Comparison of ENCODE assay signal across 9 mouse cellular contexts in the genomic region with DNA sequence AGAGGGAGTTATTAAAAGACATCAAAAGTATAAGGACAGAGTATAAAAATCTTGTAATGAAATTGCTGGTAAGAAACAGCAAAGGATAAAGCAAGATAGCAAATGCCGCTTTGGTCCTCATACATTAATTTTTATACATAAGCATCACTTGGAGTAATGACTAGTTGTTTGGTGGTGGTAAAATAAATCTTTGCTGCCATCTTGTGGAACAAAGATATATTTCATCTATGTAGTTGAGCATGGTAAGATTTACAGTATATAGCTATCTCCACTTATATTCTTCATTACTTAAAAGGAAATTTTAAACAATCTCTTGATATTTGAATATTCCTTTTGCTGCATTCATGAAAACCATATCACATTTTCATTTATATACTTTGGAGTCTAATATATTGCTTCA. TPM values are rescaled to one million over a fixed set of nuclear protein-coding genes. Genes with fewer than 3 reads are reported as not detected.
DNase-seq lines count a peak whose midpoint lies in the region; ATAC-seq and TF ChIP-seq lines count a peak whose summit lies in the region.
"Had no signal": no experiment of that assay in that cellular context is flagged by ENCODE, and none has a peak within 500 bp of the region (broad histone marks: within the 10 kb centered on the region; RNA-seq: fewer than 3 reads in every experiment).

No protein-coding gene starts in this region.

- no peak overlapping the region for H3K27ac ChIP-seq in intestine, postnatal 0 days (ENCODE audit: low read depth, low read length)
- H3K27ac ChIP-seq in intestine, embryonic 16.5 days (ENCODE audit: low read length): no peak overlapping the region
- no peak overlapping the region for H3K27ac ChIP-seq in ES-E14 (ENCODE audit: insufficient read depth, low read depth, low read length, poor library complexity, severe bottlenecking)
- H3K27ac ChIP-seq in embryonic facial prominence, embryonic 14.5 days (replicated peaks; ENCODE audit: low read depth, low read length): no peak overlapping the region
- no peak overlapping the region for H3K27ac ChIP-seq in midbrain, embryonic 14.5 days (replicated peaks; ENCODE audit: low read depth, low read length)

- ATAC-seq in intestine, postnatal 0 days: no peak
- ATAC-seq in intestine, embryonic 16.5 days: no peak
- ATAC-seq in embryonic facial prominence, embryonic 14.5 days (ENCODE audit: low read depth): no peak
- ATAC-seq in midbrain, embryonic 14.5 days (ENCODE audit: low FRiP score, low TSS enrichment): no peak; the same call in 1 of the 2 replicates

- no peaks in the 10 kb centered on the region for H3K27me3 ChIP-seq in intestine, postnatal 0 days (replicated peaks; ENCODE audit: control insufficient read depth, insufficient read depth, low read length)
- no peaks in the 10 kb centered on the region for H3K27me3 ChIP-seq in intestine, embryonic 16.5 days (replicated peaks; ENCODE audit: control insufficient read depth, insufficient read depth, low read length)
- no peaks in the 10 kb centered on the region for H3K27me3 ChIP-seq in embryonic facial prominence, embryonic 14.5 days (replicated peaks; ENCODE audit: control insufficient read depth, insufficient read depth, low read length)
- no peaks in the 10 kb centered on the region for H3K27me3 ChIP-seq in midbrain, embryonic 14.5 days (ENCODE audit: control insufficient read depth, insufficient read depth, low read length)

- H3K9ac ChIP-seq in intestine, postnatal 0 days (ENCODE audit: low read depth, low read length): no peak overlapping the region
- H3K9ac ChIP-seq in intestine, embryonic 16.5 days (ENCODE audit: low read depth, low read length): no peak overlapping the region
- H3K9ac ChIP-seq in ES-E14 (ENCODE audit: insufficient read depth, low read depth, low read length, poor library complexity, severe bottlenecking): no peak overlapping the region
- no peak overlapping the region for H3K9ac ChIP-seq in embryonic facial prominence, embryonic 14.5 days (ENCODE audit: low read depth, low read length)
- H3K9ac ChIP-seq in midbrain, embryonic 14.5 days (replicated peaks; ENCODE audit: low read length): no peak overlapping the region

- H3K4me1 ChIP-seq in intestine, postnatal 0 days (replicated peaks; ENCODE audit: control insufficient read depth, insufficient read depth, low read length): no peaks in the 10 kb centered on the region
- no peaks in the 10 kb centered on the region for H3K4me1 ChIP-seq in intestine, embryonic 16.5 days (ENCODE audit: control insufficient read depth, insufficient read depth, low read length)
- H3K4me1 ChIP-seq in ES-E14 (ENCODE audit: control insufficient read depth in 2 of 2, insufficient read depth in 2 of 2, low read length in 2 of 2, poor library complexity in 1 of 2): no peaks in the 10 kb centered on the region
- H3K4me1 ChIP-seq in embryonic facial prominence, embryonic 14.5 days (ENCODE audit: control insufficient read depth, insufficient read depth, low read length): no peaks in the 10 kb centered on the region
- H3K4me1 ChIP-seq in midbrain, embryonic 14.5 days (ENCODE audit: control insufficient read depth, insufficient read depth, low read length): no peaks in the 10 kb centered on the region

- no peaks in the 10 kb centered on the region for H3K9me3 ChIP-seq in intestine, postnatal 0 days (ENCODE audit: control insufficient read depth)
- H3K9me3 ChIP-seq in intestine, embryonic 16.5 days (ENCODE audit: control insufficient read depth, low read length): no peaks in the 10 kb centered on the region
- H3K9me3 ChIP-seq in ES-E14 (ENCODE audit: control insufficient read depth, insufficient read depth, low read depth, low read length): no peaks in the 10 kb centered on the region
- no peaks in the 10 kb centered on the region for H3K9me3 ChIP-seq in embryonic facial prominence, embryonic 14.5 days (ENCODE audit: control insufficient read depth, low read length)
- H3K9me3 ChIP-seq in midbrain, embryonic 14.5 days (ENCODE audit: control insufficient read depth, low read length): no peaks in the 10 kb centered on the region

- 54% methylated on average over 1 of the region's 1 CpGs for WGBS in intestine, postnatal 0 days
- WGBS in intestine, embryonic 16.5 days: 43% methylated on average over 1 of the region's 1 CpGs
- 44% methylated on average over 1 of the region's 1 CpGs for whole genome bisulfite sequencing in embryonic facial prominence, embryonic 14.5 days
- 43% methylated on average over 1 of the region's 1 CpGs for WGBS in midbrain, embryonic 14.5 days

- H3K36me3 ChIP-seq in intestine, postnatal 0 days (ENCODE audit: control insufficient read depth, insufficient read depth): no peaks in the 10 kb centered on the region
- no peaks in the 10 kb centered on the region for H3K36me3 ChIP-seq in intestine, embryonic 16.5 days (ENCODE audit: control insufficient read depth, insufficient read depth, low read length)
- no peaks in the 10 kb centered on the region for H3K36me3 ChIP-seq in ES-E14 (ENCODE audit: control insufficient read depth, insufficient read depth, low read length, poor library complexity, severe bottlenecking)
- no peaks in the 10 kb centered on the region for H3K36me3 ChIP-seq in embryonic facial prominence, embryonic 14.5 days (ENCODE audit: control insufficient read depth, insufficient read depth, low read length)
- H3K36me3 ChIP-seq in midbrain, embryonic 14.5 days (ENCODE audit: control insufficient read depth, insufficient read depth, low read length): no peaks in the 10 kb centered on the region

- H3K4me3 ChIP-seq in intestine, postnatal 0 days (ENCODE audit: low read depth, low read length): no peak overlapping the region
- no peak overlapping the region for H3K4me3 ChIP-seq in intestine, embryonic 16.5 days (ENCODE audit: low read length)
- no peak overlapping the region for H3K4me3 ChIP-seq in ES-E14 (ENCODE audit: insufficient read depth in 1 of 2, low read depth in 1 of 2, low read length in 2 of 2, poor library complexity in 1 of 2, severe bottlenecking in 1 of 2)
- H3K4me3 ChIP-seq in embryonic facial prominence, embryonic 14.5 days (ENCODE audit: low read depth, low read length): no peak overlapping the region
- H3K4me3 ChIP-seq in midbrain, embryonic 14.5 days (replicated peaks; ENCODE audit: low read depth, low read length): no peak overlapping the region

- H3K4me2 ChIP-seq in intestine, postnatal 0 days (replicated peaks; ENCODE audit: low read depth): no peak overlapping the region
- no peak overlapping the region for H3K4me2 ChIP-seq in intestine, embryonic 16.5 days (ENCODE audit: low read depth, low read length)
- no peak overlapping the region for H3K4me2 ChIP-seq in embryonic facial prominence, embryonic 14.5 days (ENCODE audit: low read depth, low read length)
- H3K4me2 ChIP-seq in midbrain, embryonic 14.5 days (ENCODE audit: low read length): no peak overlapping the region

- peak; percentile 58 for TF ChIP-seq CTCF in intestine, postnatal 0 days (IDR thresholded peaks at IDR 0.05; ENCODE audit: low read depth)

- in situ Hi-C loops in ES-E14 (cut with MboI; ENCODE audit: low sequenced_read_pairs in 2 of 2, unreplicated experiment in 2 of 2): no loop called here

- no peak for DNase-seq in ES-E14 (ENCODE audit: low read depth, low spot score)
- peak; percentile 34 for DNase-seq in embryonic facial prominence, embryonic 14.5 days (ENCODE audit: low spot score)
- peak; percentile 81 for DNase-seq in midbrain, embryonic 14.5 days
- DNase-seq in adrenal gland, adult (ENCODE audit: inconsistent age in 2 of 2, low spot score in 1 of 2): no peak
- DNase-seq in frontal cortex, postnatal 10 days (ENCODE audit: low spot score in 2 of 2): no peak
- no peak for DNase-seq in urinary bladder, postnatal 25 days (ENCODE audit: low spot score)
- DNase-seq: lung, postnatal 4 days had no signal

TF ChIP-seq in ES-E14, 5 proteins besides CTCF, POLR2A, EP300 and RAD21:
- TF ChIP-seq ZC3H11A (IDR thresholded peaks at IDR 0.05; ENCODE audit: borderline replicate concordance, low read depth, low read length): peak; percentile 67; the same call in 1 of the 2 replicates
- no peak for TF ChIP-seq MAFK (IDR thresholded peaks at IDR 0.05; ENCODE audit: insufficient read depth, low read depth, low read length)
TF ChIP-seq in ES-E14: peak in this region for 1.

RNA-seq across cellular contexts. Expression of a gene that starts 14.4 kb away (rescaled TPM):
- 29.7 and 29.8 TPM in 2 replicates for polyA plus RNA-seq in intestine, postnatal 0 days (2015; fragmentation: Nextera tagmentation; extraction: Ambion mirVana)
- polyA plus RNA-seq in intestine, embryonic 16.5 days (2015; fragmentation: Nextera tagmentation; extraction: Ambion mirVana): 82.4 and 84.9 TPM in 2 replicates
- total RNA-seq in ES-E14 (2012; rRNA removed): 70.6 and 81.3 TPM in 2 replicates
- 84.7 and 92.9 TPM in 2 replicates for polyA plus RNA-seq in embryonic facial prominence, embryonic 14.5 days (2014; fragmentation: Nextera tagmentation; extraction: Ambion mirVana)
- 111 and 126 TPM in 2 replicates for polyA plus RNA-seq in midbrain, embryonic 14.5 days (2014; fragmentation: Nextera tagmentation; extraction: Ambion mirVana)

Comparison
In these comparisons a context has a peak if more than half of its experiments do, and no peak if none do; other contexts are left out.
1. DNase-seq: peak in embryonic facial prominence, embryonic 14.5 days (single experiment) and midbrain, embryonic 14.5 days (single experiment); none in ES-E14 (single experiment), adrenal gland, adult (0 of 2), frontal cortex, postnatal 10 days (0 of 2) and urinary bladder, postnatal 25 days (single experiment).